Mouse (Mus musculus) heart, adult 2 months (tissue): ENCODE results near the gene Tmem256.

ENCODE experiments used
- CTCF ChIP-seq: fragments of 200-600 bp; IDR thresholded peaks from 2 replicates; pipeline ENCODE4 v1.8.1; 2022; ENCODE audit warnings: antibody characterized with exemption, mild to moderate bottlenecking, moderate library complexity
- EP300 ChIP-seq: fragments of 200-500 bp; IDR thresholded peaks from 2 replicates; pipeline ENCODE4 v1.6.1; 2011; ENCODE audit warnings: low read depth, low read length, control low read depth; ENCODE audit not compliant: insufficient read depth
- POLR2A ChIP-seq: fragments of 200-500 bp; IDR thresholded peaks from 2 replicates; pipeline ENCODE4 v1.6.1; 2011; ENCODE audit warnings: mild to moderate bottlenecking, low read depth, low read length, control low read depth; ENCODE audit not compliant: insufficient read depth

DNA sequence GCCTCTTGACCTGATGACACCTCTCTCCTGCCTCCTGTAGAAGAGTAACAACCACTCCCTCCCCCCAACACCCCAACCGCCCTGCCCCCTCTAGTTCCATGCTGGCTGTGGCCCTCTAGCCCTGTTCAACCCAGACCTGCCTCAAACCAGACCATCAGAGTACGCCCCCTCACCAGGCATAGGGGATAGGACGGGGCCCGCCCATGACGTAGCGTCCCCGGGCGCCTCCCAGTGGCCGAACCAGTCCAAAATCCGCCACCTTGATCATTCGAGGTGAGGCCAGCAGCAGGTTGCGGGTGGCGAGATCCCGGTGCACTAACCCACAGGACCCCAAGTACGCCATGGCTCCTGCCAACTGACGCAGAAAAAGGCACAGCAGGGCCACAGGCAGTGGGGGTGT, 17.0 kb downstream of the Tmem256 start:
- TF ChIP-seq CTCF (peak; percentile 61), EP300 (no peak), POLR2A (no peak)
